Mouse (Mus musculus) left cerebral cortex, adult 18-20 months (tissue): ENCODE measurements around the gene Prpf39. TPM values are rescaled to one million over a fixed set of nuclear protein-coding genes. Genes with fewer than 3 reads are reported as not detected.

Experiments used
- DNase-seq, 2 experiments: peaks; one replicate each; pipeline ENCODE4 v3.0.0; 2021 to 2022; ENCODE audit warnings: low spot score in 2 of 2, mixed read lengths in 1 of 2
- long read RNA-seq, 2 experiments: library from polyadenylated mRNA; stranded (forward); transcript quantifications; one replicate each; pipeline ENCODE4 v2.0.0; 2021
- total RNA-seq, 2 experiments: library from RNA; stranded (reverse); gene quantifications; 2 replicates each; pipeline ENCODE4 v1.2.3; 2021

Prpf39 gene
- total RNA-seq = 10 to 100 TPM; 37.0 to 38.1 TPM
- long read RNA-seq, experiment 1, full-length matches to known transcripts = 13 of 40 reads
- long read RNA-seq, experiment 1, partial matches to known transcripts = 1 of 40 reads
- long read RNA-seq, experiment 1, other reads (novel, unspliced or antisense) = 26 of 40 reads
- long read RNA-seq, experiment 2, full-length matches to known transcripts = 6 of 29 reads
- long read RNA-seq, experiment 2, partial matches to known transcripts = 2 of 29 reads
- long read RNA-seq, experiment 2, other reads (novel, unspliced or antisense) = 21 of 29 reads

DNA sequence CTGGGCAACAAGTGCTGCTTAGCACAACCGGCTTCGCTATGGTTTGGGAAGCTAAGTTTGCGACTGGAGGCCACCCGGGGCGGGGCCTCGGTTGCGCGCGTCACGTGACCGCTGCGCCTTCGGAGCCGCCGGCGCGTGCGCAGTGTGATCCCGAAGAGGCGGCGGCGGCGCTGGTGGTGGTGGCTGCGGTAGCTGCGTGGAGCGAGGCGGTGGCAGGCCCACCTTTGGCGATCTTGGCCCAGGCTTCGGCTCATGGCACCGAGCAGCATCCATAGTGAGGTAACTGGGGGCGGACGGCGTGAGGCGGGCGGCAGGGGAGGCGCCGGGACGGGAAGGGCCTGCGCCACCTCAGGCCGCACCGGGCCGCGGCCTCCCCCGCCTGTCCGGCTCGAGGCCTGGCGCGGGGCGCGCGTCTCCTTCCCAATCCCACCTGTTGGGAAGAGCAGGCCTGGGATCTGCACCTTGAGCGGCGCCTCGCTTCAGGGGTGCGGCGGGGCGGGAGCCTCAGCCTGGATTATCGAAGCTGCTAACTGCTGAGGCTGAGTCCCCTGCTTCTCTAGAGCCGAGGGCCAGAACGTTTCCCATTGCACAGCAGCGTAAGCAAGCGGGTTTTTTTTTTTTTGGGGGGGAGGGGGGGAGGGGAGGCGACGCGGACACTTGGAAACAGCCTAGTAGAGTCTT lies at the start of gene Prpf39:
Gene Prpf39, plus strand, starts transcription at position 144 of the 681 bp plus-strand sequence.
- peak; percentile 89 to 93 for DNase-seq

DNA sequence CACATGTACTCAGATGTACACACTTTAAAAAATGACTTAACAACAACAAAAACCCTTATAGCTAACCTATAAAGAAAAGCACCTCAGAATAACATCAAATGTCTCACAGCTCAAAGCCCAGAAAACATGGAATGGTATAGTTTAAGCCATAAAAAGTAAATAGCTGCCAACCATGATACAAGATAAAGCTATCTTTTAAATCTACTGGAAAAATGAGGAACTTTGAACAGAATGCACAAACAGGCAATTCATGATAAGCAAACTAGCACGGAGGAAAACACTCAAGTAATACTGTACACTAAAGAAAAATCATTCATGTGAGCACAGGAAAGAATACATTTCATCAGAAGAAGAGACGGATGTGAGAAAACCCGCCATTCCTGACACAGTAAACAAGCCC lies 28.4 kb upstream of the Prpf39 start:
- no peak for DNase-seq

DNA sequence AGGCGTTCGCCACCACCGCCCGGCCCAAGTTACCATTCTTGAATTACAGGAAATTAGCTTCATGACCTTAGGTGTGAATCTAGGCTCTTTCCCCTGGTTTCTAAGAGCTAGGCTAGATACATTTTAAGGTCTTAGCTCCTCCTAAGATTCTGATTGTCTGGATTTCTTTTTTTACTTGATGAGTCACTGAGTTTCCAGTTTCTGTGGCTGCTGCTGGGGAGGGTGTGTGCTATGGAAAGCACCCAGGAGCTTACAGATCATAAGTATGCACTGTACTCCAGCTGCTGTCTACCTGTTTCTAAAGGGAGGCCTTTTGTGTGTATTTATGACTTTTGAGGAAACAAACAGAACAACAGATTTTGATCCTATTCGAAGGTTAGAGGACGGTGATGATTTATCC lies 13.3 kb upstream of the Prpf39 start:
- DNase-seq = peak in 1 of 2 experiments; percentile 14

DNA sequence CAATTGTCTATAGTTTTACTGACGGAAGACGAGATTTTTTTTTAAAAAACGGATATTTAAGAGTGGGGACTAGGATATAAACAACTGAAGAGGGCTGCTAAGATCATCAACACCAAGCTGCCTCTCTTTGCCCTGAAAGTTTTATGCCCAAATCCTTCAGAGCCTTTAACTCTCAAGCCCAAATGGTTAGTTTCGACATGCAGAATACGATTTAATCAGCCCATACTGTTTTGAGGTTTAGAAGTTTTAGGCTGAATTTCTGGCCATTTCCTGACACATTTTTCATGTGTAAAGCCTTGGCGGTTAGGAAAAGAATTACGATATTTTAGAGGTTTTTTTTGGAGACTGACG lies 319 bp upstream of the Prpf39 start:
- DNase-seq = no peak

DNA sequence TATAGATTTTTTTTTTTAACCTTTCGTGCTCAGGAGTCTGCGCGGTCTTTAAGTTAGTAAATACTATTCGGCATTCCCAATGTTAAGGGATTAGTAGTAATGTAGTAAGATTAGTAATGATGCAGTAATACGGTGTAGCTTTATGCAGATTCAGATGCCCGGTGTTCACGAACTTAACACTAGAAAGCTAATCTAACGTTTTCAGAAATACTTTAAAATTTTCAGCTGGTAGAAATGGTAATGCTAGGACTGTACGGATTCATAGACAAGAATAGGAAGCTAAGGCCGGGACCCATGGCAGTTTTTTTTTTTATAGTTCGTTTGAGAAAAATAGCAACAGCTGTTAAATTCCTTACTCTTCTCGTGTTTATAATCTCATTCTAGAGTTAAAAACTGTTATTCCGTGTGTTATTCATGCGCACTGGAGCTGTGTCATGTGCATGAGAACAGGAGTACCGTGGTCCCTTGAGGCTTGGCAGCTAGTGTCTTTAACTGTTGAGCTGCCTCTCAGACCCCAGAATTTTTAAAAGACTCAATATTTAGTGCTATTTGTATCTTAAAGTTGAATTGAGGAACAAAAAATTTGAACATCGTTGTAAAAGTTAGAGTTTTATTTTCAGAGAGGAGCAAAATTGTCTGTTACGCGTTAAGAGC lies 886 bp downstream of the Prpf39 start:
- no peak for DNase-seq

DNA sequence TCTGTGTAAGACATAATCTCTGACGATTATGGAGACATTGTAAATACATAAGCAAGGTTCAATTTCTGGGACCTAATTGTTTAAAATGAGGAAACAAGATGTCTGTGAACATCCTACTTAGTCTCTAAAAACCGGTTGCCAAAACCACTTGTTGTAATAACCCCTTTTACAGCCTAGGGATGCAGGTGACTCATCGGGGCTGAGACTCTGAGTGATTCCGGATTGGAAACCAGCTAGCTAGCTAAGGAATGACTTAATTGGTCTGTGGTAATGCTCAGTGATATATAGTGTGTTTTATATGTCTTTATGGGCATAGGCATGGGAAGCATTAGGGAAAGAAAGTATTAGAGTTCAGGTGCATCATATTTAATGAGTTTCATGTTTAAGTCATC lies 1.4 kb downstream of the Prpf39 start:
- no peak for DNase-seq

DNA sequence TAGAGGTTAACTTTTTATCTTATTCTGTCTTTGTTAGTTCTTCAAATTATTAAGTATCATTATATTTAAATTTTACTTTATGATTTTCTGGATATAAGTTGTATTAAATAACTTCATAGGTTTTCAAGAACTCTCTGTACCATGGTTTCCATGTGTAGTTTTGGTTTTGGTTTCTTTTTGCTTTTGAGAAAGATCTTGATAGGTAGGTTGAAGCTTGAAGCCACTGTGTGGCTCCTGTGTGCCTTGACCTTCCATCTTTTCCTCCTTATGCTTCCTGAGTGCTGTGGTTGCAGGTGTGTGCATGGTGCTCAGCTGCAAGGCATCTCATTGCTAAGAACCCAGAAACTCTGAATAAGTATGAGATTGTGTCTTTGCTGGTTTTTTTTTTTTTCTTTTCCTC lies 12.7 kb downstream of the Prpf39 start:
- DNase-seq = no peak

DNA sequence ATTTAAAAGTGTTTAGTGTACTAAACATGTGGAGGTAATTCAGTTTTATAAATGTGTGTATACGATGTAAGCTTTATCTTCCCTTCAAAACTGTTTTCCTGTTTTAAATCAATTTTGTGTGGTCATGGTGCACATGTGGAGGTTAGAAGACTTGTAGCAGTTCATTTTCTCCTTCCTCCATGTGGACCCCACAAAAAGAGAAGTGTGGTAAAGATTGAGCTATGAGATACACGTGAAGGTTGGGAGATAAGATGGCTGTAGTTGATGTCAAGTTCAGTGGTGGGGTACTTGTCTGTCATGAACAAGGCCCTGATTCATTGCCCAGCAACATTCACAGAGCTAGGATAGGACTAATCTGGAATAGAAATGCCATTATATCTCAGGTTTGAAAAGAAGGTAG lies 22.1 kb downstream of the Prpf39 start:
- no peak for DNase-seq

DNA sequence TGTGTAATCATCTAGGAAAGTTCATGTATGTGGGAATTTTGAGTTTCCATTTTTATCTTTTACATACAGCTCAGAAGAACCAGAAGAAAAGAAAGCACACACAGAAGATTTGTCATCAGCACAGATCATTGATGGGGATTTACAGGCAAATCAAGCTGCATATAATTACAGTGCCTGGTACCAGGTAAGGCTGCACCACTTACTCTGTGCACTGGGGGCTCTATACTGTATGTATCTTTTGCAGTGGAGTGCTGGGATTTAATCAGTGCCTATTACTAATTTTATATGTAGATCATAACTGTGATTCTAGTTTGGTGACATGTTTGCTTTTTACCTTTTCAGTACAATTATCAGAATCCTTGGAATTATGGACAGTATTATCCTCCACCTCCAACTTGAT lies 24.9 kb downstream of the Prpf39 start:
- DNase-seq = no peak

DNA sequence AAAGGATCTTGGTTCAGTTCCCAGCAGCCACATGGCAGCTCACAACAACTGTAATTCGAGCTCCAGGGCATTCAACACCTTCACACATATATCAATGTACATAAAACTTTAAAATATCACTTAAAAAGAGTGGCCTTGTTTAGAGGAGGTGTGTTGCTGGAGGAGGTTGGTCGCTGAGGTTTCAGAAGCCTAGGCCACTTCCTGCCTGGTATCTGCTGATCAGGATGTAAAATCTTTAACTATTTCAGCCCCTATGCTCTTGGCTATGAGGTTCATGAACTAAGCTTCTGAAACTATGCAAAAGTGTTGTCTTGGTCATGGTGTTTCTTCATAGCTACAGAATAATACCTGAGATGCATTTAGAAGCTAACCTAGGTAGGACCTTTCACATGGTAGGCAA lies 29.1 kb downstream of the Prpf39 start:
- no peak for DNase-seq

DNA sequence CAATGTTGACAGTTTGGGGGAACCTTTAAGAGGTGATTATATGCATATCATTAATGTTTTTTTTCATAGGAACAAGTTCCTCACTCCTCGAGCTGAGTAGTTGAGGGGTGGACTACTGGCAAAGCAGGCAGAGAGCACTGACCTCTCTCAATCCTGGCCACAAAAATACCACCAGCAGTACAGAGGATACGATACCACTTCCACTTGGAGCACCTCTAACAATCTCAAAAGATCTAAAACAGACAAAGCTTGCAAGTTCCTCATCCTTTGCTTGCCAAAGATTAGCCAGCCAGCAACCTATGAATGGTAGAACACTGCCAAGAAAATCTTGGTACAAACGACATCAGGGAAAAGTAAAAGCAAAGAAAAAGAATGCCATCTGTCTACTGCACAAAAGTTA lies 30.1 kb downstream of the Prpf39 start:
- no peak for DNase-seq

DNA sequence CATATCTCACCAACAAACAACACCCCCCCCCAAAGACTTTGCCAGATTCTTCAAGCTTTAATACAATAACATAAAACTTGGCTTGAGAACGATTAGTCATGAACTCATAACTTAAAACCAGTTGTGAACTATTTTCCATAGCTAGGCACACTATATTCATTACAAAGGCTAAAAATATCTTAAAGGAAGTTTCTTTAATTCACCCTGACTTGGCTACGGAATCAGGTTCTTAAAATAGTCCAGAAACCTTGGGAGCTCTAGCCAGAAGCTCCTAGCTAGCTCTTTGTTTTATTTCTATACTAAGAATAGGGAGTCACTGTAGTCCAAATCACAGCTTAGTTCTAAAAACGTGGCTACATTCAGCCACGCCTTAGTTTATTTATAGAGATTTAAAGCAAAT lies 32.3 kb downstream of the Prpf39 start:
- no peak for DNase-seq

DNA sequence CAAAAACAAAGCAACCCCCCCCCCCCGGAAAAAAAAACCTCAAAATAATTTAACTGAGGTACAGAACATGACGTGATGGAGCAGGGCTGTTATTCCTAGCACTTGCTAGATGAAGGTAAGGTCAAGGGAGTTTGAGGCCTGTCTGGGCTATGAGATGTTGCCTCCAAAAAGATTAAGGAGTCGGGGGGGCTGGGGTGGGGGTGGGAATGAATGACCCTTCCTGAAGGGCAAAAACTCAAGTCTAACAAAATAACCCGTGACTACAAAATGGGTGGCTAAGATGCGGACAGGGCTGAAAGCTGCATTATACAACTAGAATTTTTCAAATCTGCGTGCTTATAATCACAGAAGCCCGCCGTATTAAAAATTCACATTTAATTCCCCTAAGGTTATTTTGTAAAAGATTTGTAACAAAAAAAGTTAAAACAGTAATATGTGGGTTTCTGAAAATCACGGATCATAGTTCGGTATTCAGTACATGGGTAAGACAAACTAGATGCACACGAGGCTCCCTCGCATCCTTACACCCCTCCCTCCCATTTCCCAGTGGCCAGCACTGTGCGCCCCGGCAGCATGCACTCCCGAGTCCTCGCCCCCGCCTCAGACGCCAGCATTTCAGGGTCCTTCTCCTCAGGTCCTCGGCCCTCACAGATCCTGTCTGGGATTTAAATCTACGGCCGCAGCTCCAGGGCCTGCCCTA lies 36.9 kb downstream of the Prpf39 start:
- no peak for DNase-seq

DNA sequence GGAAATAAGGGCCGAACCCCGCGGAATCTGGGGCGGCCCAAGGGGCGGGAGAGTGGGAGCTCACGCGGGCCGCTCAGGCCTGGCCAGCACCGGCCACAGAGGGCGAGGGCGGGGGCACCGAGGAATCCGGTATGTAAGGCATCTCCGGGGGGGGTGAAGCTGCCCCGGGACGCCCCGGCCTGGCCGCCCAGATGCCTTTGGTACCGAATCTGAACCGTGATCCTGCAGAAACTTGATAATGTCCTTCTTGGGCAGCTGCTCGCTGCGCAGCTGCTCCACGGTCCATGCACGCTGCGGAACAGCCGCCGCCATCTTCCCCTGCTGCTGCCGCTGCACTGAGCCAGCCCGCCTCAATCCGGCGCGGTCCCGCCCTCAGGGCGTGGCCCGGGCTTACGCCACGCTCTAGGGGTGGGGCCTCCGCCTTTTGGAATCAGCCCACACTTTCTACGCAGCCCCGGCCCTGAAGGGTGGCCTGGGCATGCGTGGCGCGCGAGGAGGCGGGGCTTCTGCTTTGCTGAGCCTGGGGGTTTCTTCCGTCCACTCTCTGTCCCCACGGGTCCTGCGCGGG lies 37.6 kb downstream of the Prpf39 start, which contains the start of gene Fkbp3:
Gene Fkbp3, minus strand, starts transcription at position 397 of the 568 bp plus-strand sequence.
- peak; percentile 97 for DNase-seq

DNA sequence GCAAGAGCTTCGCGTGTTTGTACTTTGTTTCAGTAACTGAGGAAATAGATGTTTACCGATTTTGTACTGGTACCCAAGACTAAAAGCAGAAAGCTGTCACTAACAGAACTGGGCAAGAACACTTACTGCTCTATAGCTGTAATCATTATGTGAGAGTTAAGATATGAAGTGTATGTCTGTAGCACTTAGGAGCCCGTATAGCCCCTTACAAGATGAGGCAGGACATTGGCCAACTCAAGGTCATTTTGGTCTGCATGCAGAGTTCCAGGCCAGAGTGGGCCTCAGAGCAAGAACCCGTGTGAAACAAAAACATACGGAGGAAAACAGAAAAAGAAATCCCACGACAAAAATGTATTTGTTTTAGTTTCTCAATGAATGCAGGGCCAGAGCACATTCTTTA lies 38.5 kb downstream of the Prpf39 start:
- DNase-seq = no peak

DNA sequence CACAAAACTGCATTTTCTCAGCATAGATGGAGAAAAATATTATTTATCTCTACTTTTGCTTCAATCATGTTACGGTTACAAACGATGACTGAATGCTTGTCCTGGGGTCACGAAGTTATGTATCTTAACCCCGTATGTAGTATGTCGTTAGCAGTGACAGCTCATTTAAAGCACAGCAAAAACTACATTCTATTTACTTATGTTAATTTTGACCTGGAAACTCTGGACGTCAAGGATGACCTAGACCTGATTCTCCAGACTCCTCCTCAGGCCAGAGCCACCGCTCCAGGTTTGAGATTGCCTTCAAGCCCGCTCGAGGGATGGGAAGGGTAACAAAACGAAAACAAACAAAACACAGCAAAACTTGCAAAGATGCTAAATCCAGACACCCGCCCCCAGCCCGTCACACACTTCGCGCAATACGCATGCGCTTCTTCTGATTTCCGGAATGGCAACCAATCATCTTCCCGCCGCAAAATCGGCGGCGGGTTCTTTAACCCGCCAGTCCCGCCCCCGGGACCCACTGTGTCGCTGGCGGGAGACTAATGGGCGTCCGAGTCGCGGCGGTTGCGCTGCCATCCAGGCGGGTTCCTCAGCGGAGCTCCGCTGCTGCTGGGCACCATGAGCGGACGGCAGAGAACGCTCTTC lies 39.1 kb downstream of the Prpf39 start, which contains the start of gene Fancm:
Gene Fancm, plus strand, starts transcription at position 519 of the 648 bp plus-strand sequence.
- peak; percentile 85 to 93 for DNase-seq

DNA sequence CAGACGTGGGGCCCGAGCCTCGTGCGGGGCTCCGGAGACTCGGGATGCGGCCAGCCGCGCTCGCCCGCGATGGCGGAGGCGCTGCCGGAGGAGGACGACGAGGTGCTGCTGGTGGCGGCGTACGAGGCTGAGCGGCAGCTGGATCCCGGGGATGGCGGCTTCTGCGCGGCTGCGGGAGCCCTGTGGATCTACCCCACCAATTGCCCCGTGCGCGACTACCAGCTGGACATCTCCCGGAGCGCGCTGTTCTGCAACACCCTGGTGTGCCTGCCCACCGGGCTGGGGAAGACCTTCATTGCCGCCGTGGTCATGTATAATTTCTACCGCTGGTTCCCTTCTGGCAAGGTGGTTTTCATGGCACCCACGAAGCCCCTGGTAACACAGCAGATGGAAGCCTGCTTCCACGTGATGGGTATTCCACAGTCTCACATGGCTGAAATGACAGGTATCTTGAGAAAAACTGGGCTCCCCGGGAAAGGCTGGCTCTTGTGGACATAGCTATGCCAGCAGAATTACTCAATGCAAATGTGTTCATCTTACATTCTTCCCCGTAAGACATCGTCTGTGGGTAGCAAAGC lies 39.7 kb downstream of the Prpf39 start:
- no peak for DNase-seq

DNA sequence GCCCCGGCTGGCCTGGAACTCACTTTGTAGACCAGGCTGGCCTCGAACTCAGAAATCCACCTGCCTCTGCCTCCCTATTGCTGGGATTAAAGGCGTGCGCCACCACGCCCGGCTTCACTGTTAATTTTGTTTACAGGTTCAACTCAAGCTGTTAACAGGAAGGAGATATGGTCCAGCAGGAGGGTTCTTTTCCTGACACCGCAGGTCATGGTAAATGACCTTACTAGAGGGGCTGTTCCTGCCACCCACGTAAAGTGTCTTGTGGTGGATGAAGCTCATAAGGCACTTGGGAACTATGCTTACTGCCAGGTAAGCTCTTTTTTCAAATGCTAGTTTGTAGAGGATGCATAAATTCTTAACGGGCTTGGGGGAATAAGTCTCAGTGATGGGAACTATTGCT lies 40.8 kb downstream of the Prpf39 start:
- DNase-seq = no peak

DNA sequence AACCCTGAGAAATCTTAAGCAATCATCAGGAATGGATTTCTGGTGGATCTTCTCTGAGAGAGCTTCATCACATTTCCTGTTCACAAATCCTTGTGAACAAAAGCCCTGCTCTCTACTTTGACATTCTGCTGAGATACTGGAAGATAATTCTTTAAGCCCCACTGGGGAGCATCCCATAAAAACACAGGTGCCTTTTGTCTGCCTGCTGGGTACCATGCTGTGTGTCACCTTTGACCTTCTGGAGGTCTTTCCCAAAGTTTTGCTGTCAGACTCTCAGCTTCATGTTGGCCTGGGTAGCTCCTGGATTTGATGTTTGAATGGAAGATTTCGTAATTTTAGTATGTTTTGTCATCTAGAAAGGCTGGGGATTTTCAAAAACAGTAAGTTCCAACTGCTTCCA lies 72.6 kb downstream of the Prpf39 start:
- DNase-seq = no peak

DNA sequence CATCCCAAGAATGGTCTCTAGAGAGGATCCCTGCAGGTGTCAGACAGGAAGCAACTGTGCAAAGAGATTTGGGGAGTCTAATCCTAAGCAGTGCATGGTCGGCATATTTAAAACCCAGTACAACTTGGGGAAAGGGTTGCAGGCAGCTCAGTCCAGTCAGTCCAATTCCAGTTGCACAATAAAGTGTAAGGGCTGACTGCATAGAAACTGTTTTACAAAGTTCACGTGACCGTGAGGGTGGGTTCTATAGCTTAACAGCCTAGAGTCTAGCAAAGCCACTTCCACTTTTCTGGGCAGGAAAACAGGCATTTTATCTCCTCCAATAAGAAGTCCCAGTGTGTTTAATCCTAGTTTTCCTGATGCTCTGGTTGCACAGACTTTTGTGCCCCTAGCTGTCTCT lies 75.4 kb downstream of the Prpf39 start:
- DNase-seq = no peak

DNA sequence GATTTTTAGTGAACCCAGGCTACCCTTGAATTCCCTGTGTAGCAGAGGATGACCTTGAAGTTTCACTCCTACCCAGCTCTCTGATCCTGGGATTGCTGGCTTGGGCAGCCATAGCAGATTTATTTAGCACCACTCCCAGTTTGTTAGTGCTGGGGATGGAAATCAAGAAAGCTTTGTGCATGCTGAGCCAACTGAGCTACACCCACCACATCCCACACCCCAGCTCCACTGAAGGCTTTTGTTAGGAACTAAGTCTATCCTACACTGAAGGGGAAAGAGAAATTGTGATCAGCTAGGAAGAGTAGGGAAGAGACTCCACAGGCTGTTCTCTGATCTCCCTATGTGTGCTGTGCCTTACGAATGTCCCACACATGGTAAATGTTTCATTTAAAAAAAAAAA lies 76.7 kb downstream of the Prpf39 start:
- peak in 1 of 2 experiments; percentile 44 for DNase-seq
